Mouse (Mus musculus): ENCODE data around the gene Smarca5. TPM values are rescaled to one million over a fixed set of nuclear protein-coding genes. Genes with fewer than 3 reads are reported as not detected.
A peak's percentile ranks its signal among the peaks of the same experiment; 100 is the strongest.
"Not testable (repeated sequence)": the region's sequence is repeated elsewhere in the genome, so short reads cannot be mapped to it uniquely, and the experiment has no call there.

Smarca5 gene
- 71.1 and 78.1 TPM in 2 replicates for polyA plus RNA-seq (2015; fragmentation: Nextera tagmentation; extraction: Ambion mirVana)

DNA sequence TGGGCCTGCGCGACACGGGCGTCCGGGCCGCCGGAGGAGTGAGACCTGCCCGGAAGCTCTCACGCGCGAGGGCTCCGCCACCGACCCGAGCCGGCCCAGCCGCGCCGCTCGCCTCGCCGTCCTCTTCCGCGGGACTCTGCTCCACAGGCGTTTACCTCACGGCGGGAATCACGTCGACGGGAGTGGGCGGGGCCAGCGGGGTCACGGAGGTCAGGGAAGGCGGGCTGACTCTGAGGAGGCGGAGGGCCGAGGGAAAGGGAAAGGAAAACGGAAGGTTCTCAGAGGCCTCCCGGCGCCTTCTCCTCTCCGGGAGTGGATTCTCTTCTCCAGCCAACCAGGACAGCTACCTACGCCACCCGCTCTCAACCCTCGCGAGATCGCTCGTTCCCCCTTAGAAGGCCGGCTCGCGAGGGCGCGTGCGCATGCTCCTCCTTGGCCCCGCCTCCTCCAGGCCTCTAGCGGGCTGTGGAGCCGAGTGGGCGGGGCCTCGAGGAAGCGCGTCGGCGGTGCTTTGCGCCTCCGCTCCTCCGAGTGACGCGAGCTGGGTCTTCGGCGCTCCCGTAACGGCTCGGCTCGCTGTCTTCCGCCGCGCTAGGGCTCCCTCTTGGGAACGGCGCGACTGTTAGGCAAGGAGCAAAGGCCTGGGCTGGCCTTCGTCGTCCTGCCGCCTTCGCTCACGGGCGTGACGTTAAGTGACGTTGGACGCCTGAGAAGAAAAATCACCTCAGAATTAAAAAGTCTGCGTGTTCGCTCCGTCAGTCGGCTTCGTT lies at the start of gene Smarca5:
Gene Smarca5 (minus strand): TSS at position 343 of the 770 bp plus-strand sequence.
- ATAC-seq (ENCODE audit: low read depth) = peak; percentile 97
- Histone ChIP-seq H3K27ac (replicated peaks) (peak within 1 kb of the TSS; percentile 99), H3K36me3 (peaks cover 11% of the 10 kb centered on the region; the same call in 1 of the 2 replicates), H3K4me2 (peak within 1 kb of the TSS; percentile 89), H3K9ac (peak within 1 kb of the TSS; percentile 85), H3K4me3 (peak within 1 kb of the TSS; percentile 93)
- H3K4me1 ChIP-seq (replicated peaks); H3K9me3 ChIP-seq; H3K27me3 ChIP-seq: not testable (repeated sequence)
- WGBS = 2% methylated on average over 77 of the region's 91 CpGs

DNA sequence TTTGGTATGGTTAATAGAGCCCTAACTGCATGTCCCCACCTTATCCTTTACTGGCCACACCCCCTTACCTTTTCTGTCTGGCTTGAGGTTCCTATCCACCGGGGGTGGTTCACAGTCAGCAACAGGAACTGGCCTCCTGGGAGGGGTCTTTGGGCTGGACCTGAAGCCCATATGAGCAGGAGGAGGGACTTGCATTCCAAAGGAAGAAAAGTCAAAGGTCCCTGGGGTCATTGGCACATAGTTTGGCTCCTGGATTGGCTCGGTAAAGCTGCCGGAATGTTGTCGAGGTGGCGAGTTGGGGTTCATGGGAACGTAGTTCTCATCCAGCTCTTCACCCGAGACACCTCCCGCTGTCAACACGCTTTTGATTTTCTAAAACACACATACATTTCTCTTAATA lies 45.3 kb upstream of the Smarca5 start:
- WGBS = 93% methylated on average over 9 of the region's 9 CpGs
- H3K27ac ChIP-seq (replicated peaks) = no peak overlapping the region
- peaks cover 41% of the 10 kb centered on the region for H3K36me3 ChIP-seq
- ATAC-seq (ENCODE audit: low read depth) = no peak
- H3K4me3 ChIP-seq = no peak overlapping the region
- H3K9me3 ChIP-seq = no peaks in the 10 kb centered on the region
- H3K9ac ChIP-seq = no peak overlapping the region
- H3K4me2 ChIP-seq = no peak overlapping the region
- no peaks in the 10 kb centered on the region for H3K27me3 ChIP-seq
- H3K4me1 ChIP-seq (replicated peaks) = 0 out of 2 replicates have a peak, but pooled peaks cover 9% of the 10 kb centered on the region

DNA sequence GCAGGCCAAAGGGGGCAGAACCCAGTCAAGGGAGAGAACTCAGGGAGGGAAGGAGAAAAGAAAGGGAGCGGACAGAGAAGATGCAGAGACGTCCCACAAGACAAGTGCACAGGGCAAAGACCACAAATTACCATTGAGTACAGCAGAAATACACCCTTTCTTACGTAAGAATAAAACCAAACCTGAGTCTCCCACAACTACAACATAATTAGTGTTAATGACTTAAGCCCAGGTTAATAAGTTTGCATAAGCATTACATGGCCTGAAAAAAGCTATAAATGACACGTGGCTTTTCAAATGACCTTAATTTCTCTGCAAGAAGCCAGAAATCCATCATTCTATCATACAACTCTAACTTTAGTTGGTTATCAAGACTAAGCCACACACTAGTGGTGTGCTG lies 44.0 kb upstream of the Smarca5 start:
- Histone ChIP-seq H3K36me3 (peaks cover 35% of the 10 kb centered on the region), H3K27ac (replicated peaks) (no peak overlapping the region), H3K27me3 (no peaks in the 10 kb centered on the region), H3K4me3 (no peak overlapping the region), H3K9me3 (no peaks in the 10 kb centered on the region), H3K4me2 (no peak overlapping the region), H3K9ac (no peak overlapping the region), H3K4me1 (replicated peaks) (0 out of 2 replicates have a peak, but pooled peaks cover 9% of the 10 kb centered on the region)
- no peak for ATAC-seq (ENCODE audit: low read depth)
- WGBS = 93% methylated on average over 4 of the region's 4 CpGs

DNA sequence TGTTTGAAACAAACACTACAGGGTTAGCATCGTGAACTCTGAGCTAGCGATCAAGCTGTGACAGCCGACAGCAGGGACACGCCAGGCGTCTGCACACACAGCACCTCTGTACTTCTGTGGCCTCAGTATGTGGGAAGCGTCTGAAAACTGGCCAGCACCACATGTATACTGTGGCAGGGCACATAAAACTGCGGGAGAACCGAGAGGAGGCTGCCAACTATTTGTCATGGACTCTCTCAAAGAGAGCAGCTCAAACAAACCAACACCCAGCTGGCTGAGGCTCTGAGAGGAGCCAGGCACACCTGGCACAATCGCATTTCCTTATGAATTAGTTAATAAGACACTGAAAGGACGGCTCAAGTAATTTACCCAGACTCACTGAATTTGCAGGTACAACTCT lies 42.0 kb upstream of the Smarca5 start:
- H3K27me3 ChIP-seq = no peaks in the 10 kb centered on the region
- peaks cover 38% of the 10 kb centered on the region for H3K36me3 ChIP-seq
- no peak overlapping the region for H3K9ac ChIP-seq
- no peak overlapping the region for H3K4me3 ChIP-seq
- peak; percentile 67 for ATAC-seq (ENCODE audit: low read depth)
- 48% methylated on average over 10 of the region's 10 CpGs for WGBS
- H3K4me2 ChIP-seq = no peak overlapping the region
- H3K4me1 ChIP-seq (replicated peaks) = 0 out of 2 replicates have a peak, but pooled peaks cover 9% of the 10 kb centered on the region
- H3K9me3 ChIP-seq = no peaks in the 10 kb centered on the region
- H3K27ac ChIP-seq (replicated peaks) = peak overlapping the region; percentile 42; the same call in 1 of the 2 replicates

DNA sequence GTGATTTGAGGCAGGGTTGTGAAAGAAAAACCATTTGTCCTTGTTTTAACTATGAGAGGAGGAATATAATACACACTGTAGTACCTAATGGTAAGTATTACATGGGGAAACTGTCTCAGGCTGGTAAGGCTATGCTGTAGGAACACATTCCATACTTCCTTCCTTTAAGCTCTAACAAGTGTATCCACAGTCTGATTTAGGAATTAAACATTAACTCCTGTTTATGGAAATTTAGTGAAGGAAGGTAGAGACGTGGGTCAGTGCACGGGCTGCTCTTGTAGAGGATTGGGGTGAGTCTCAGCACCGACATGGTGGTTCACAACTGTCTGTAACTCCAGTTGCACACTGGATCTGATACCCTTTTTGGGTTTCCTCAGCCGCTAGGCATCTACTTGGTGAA lies 41.0 kb upstream of the Smarca5 start:
- no peak for ATAC-seq (ENCODE audit: low read depth)
- Histone ChIP-seq H3K4me2 (no peak overlapping the region), H3K9ac (no peak overlapping the region), H3K4me3 (no peak overlapping the region), H3K9me3 (no peaks in the 10 kb centered on the region), H3K4me1 (replicated peaks) (0 out of 2 replicates have a peak, but pooled peaks cover 9% of the 10 kb centered on the region), H3K27me3 (no peaks in the 10 kb centered on the region), H3K27ac (replicated peaks) (no peak overlapping the region), H3K36me3 (peaks cover 38% of the 10 kb centered on the region)
- 93% methylated on average over 4 of the region's 4 CpGs for WGBS

DNA sequence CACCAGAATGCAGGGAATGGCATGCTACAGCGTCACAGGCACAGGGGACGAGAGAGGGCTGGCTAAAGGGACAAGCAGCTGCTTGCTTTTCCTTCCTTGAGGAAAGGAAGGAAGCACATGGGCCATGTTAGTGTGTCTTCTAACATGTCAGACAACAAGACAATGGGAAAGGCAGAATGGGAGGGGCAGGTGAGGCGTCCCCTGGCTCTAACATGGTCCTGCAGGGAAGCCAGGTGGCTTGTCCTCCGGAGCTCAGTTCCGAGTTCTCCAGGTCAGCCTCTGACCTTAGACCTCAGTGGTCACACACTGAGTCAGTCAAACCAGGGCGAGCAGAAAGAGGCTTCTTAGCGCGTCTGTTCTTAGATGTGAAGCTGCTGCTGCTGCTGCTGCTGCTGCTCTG lies 37.1 kb upstream of the Smarca5 start:
- Histone ChIP-seq H3K36me3 (peaks cover 23% of the 10 kb centered on the region), H3K4me1 (replicated peaks) (0 out of 2 replicates have a peak, but pooled peaks cover 6% of the 10 kb centered on the region), H3K4me3 (no peak overlapping the region), H3K9me3 (no peaks in the 10 kb centered on the region), H3K27me3 (no peaks in the 10 kb centered on the region), H3K27ac (replicated peaks) (0 out of 2 replicates have a peak overlapping the region, but pooled peaks have one; percentile 9), H3K9ac (no peak overlapping the region), H3K4me2 (no peak overlapping the region)
- 81% methylated on average over 8 of the region's 8 CpGs for WGBS
- ATAC-seq (ENCODE audit: low read depth) = no peak

DNA sequence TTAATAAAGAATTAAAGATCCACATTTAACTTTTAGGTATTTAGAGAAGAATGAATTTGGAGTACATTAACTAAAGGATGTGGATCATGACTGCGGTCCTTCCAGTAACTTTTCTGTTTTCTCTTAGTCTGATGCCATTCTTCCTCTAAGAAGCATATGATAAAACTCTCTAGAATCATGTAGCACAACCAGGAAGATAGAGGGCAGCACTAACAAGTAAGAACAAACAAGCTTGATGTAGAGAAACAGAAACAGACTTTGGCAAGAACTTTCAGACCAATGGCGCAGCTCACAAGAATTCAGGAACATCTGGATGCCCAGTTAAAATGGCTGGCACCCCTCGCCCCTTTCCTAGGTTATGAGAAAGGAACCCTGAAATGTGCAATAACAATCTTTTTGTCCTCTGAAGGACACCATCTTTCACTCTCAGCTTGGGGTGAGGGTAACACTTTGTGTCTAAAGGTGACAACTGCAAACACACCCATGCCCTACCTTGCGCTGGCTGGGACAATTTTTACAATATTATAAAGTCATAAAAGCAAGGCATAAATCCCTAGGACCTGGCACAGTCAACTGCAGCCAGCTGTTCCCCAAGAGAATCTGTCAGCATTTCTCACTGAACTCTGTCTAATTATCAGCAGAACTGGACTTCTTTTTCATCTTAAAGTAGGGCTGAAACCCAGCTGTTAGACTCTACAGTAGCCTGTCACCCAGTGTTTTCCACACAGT lies 33.6 kb upstream of the Smarca5 start:
- H3K9ac ChIP-seq = no peak overlapping the region
- ATAC-seq (ENCODE audit: low read depth) = no peak

DNA sequence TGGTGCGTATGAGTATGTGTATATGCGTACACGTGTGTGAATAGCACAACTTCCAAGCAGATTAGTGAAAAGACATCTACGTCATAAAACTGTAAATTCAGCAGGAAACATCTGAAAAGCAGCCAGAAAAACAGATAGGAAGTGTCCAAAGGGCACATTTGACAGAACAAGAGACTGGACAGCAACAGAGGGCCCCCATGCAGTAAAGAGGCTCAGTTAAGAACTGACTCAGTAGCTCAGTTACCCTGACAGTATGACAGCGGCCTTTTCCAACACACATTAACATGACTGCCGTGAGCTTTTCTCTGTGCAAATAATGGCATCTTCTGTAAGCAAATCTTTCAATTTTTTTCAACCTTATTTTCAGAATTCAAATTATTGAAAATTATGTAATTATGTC lies 29.2 kb upstream of the Smarca5 start:
- WGBS = 98% methylated on average over 6 of the region's 6 CpGs
- Histone ChIP-seq H3K4me1 (replicated peaks) (no peaks in the 10 kb centered on the region), H3K4me2 (no peak overlapping the region), H3K9ac (no peak overlapping the region), H3K27ac (replicated peaks) (no peak overlapping the region), H3K9me3 (no peaks in the 10 kb centered on the region), H3K27me3 (no peaks in the 10 kb centered on the region), H3K36me3 (peaks cover 56% of the 10 kb centered on the region), H3K4me3 (no peak overlapping the region)
- ATAC-seq (ENCODE audit: low read depth) = no peak

More for the DNA sequence above, 33.6 kb upstream of the Smarca5 start:
- Histone ChIP-seq H3K9me3 (no peaks in the 10 kb centered on the region), H3K27ac (replicated peaks) (no peak overlapping the region), H3K27me3 (no peaks in the 10 kb centered on the region), H3K36me3 (peaks cover 52% of the 10 kb centered on the region), H3K4me1 (replicated peaks) (no peaks in the 10 kb centered on the region), H3K4me3 (no peak overlapping the region), H3K4me2 (no peak overlapping the region)
- 89% methylated on average over 4 of the region's 4 CpGs for WGBS

DNA sequence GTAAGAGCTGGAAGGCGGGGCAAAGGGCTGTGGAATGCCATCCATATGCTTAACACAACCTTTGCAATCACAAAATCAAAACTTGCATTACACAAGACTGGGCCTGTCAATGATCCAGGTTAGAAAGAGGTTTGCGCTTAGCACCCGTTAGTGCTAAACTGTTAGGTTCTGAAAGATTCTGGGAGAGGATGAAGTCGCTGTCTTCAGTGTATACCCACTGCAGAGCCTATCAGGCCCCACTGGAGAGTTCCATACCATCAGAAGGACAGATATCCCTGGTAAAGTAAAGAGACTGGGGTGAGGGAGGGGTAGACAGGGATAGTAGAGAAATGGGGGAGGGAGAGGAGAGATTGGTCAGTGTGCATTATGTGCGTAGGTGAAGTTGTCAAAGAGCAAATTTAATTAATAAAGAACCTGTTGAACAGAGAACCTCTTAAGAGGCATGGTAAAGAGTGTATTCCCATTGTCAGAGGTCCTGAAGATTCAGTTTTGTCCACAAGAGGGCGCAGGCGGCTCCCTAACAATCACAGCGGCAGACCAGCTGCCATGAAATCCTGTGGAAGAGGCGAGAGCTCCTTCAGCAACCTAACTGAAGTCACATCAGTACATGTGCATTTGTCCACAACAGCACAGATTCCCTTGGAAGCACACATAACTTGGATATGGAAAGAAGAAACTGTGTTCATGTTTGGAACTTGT lies 13.9 kb upstream of the Smarca5 start:
- Histone ChIP-seq H3K36me3 (no peaks in the 10 kb centered on the region), H3K27ac (replicated peaks) (no peak overlapping the region), H3K9me3 (no peaks in the 10 kb centered on the region), H3K4me2 (no peak overlapping the region), H3K4me1 (replicated peaks) (no peaks in the 10 kb centered on the region), H3K27me3 (no peaks in the 10 kb centered on the region), H3K9ac (no peak overlapping the region), H3K4me3 (no peak overlapping the region)
- 34% methylated on average over 9 of the region's 9 CpGs for WGBS
- ATAC-seq (ENCODE audit: low read depth) = peak; percentile 72

DNA sequence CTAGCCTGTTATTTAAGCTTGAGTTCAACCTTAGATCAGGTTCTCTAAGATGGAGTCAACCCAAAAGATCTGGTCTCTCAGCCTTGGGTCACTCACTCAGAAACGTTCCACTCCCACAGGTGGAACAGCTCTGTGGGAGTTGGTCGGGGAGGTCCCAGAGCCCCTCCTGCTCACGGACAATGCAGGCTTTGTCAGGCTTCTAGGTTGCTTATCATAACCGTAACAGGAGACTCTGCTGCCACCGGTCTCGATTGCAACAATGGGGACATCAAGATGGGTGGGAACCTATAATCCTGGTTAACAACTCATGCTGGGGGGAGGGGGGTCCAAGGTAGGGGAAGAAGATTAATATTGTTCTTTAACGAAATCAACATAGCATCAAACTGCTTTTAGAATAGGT lies 13.1 kb upstream of the Smarca5 start:
- no peak overlapping the region for H3K9ac ChIP-seq
- no peak overlapping the region for H3K4me3 ChIP-seq
- H3K27me3 ChIP-seq = no peaks in the 10 kb centered on the region
- no peak overlapping the region for H3K27ac ChIP-seq (replicated peaks)
- H3K36me3 ChIP-seq = no peaks in the 10 kb centered on the region
- WGBS = 63% methylated on average over 7 of the region's 7 CpGs
- no peaks in the 10 kb centered on the region for H3K9me3 ChIP-seq
- H3K4me2 ChIP-seq = no peak overlapping the region
- no peak for ATAC-seq (ENCODE audit: low read depth)
- H3K4me1 ChIP-seq (replicated peaks) = no peaks in the 10 kb centered on the region

DNA sequence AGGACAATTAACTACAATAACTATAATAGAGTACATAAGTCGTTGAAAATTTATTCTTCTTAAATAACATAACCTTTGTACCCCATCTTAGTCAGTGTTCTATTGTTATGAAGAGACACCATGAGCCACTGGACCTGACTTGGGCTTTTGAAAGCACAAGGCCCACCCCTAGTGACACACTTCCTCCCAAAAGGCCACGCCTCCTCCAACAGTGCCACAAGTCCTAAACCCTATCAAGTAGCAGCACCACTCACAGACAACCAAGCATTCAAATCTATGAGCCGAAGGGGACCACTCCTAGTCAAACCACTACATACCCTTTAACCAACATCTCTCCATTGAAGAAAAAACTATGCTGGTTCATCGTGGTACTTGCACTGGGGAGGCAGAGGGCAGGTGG lies 9.8 kb upstream of the Smarca5 start:
- WGBS = 90% methylated on average over 4 of the region's 4 CpGs
- H3K9ac ChIP-seq = no peak overlapping the region
- no peak for ATAC-seq (ENCODE audit: low read depth)
- no peaks in the 10 kb centered on the region for H3K27me3 ChIP-seq
- no peak overlapping the region for H3K4me3 ChIP-seq
- H3K27ac ChIP-seq (replicated peaks) = no peak overlapping the region
- H3K36me3 ChIP-seq = no peaks in the 10 kb centered on the region
- no peak overlapping the region for H3K4me2 ChIP-seq
- no peaks in the 10 kb centered on the region for H3K9me3 ChIP-seq
- no peaks in the 10 kb centered on the region for H3K4me1 ChIP-seq (replicated peaks)

DNA sequence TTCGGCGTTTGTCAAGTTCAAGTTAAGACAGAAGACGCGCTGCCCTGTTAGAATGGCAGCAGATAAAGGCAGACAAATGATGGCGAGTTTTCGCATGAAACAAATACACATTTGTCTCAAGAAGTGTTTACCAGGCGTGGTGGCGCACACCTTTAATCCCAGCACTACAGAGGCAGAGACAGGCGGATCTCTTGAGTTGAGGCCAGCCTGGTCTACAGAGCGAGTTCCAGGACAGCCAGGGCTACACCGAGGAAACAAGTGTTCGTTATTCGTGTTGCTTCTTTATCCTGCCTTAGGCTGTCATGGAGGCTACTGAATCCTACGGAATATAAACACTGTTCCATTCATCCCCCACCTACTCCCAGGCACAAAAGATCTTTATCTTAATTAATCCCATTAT lies 635 bp upstream of the Smarca5 start:
- no peaks in the 10 kb centered on the region for H3K27me3 ChIP-seq
- H3K27ac ChIP-seq (replicated peaks) = peak overlapping the region; percentile 95
- H3K4me3 ChIP-seq = peak overlapping the region; percentile 93
- H3K36me3 ChIP-seq = peaks cover 8% of the 10 kb centered on the region; the same call in 1 of the 2 replicates
- H3K4me2 ChIP-seq = peak overlapping the region; percentile 62
- peaks cover 8% of the 10 kb centered on the region for H3K4me1 ChIP-seq (replicated peaks)
- ATAC-seq (ENCODE audit: low read depth) = peak; percentile 63
- 17% methylated on average over 14 of the region's 14 CpGs for WGBS
- H3K9me3 ChIP-seq = no peaks in the 10 kb centered on the region
- H3K9ac ChIP-seq = peak overlapping the region; percentile 71

Data from neural tube, embryonic 13.5 days (tissue).